Mouse (Mus musculus): ENCODE results near the gene Rhox3e.
"Not testable (repeated sequence)": the region's sequence is repeated elsewhere in the genome, so short reads cannot be mapped to it uniquely, and the experiment has no call there.

Gene Rhox3e

GRCm38 (mm10) chrX:37541719-37542118, at the start of gene Rhox3e:
TSS of gene Rhox3e (plus strand) at chrX:37542019.
- DNase-seq (ENCODE audit: low read depth): not testable (repeated sequence)

GRCm38 (mm10) chrX:37514059-37514458, 27.8 kb upstream of the Rhox3e start, which contains the start of gene Rhox4d:
TSS of gene Rhox4d (plus strand) at chrX:37514359.
- not testable (repeated sequence) for DNase-seq (ENCODE audit: low read depth)

GRCm38 (mm10) chrX:37530152-37530551, 11.7 kb upstream of the Rhox3e start, which contains the start of gene Rhox2e:
TSS of gene Rhox2e (plus strand) at chrX:37530452.
- DNase-seq (ENCODE audit: low read depth): not testable (repeated sequence)

GRCm38 (mm10) chrX:37557112-37557511, 15.3 kb downstream of the Rhox3e start, which contains the start of gene Rhox4e:
TSS of gene Rhox4e (plus strand) at chrX:37557412.
- DNase-seq (ENCODE audit: low read depth): not testable (repeated sequence)

- DNase-seq (ENCODE audit: low read depth): not testable (repeated sequence)
These were observed 29.3 kb downstream of the Rhox3e start, which contains the start of gene Rhox2f for GRCm38 (mm10) chrX:37571105-37571504. TSS of gene Rhox2f (plus strand) at chrX:37571405.

- peak; percentile 6 for DNase-seq (ENCODE audit: low read depth)
These were observed 30.8 kb downstream of the Rhox3e start for GRCm38 (mm10) chrX:37572638-37573037.

- not testable (repeated sequence) for DNase-seq (ENCODE audit: low read depth)
These were observed 38.9 kb downstream of the Rhox3e start, which contains the start of gene Rhox3f for GRCm38 (mm10) chrX:37580692-37581091. TSS of gene Rhox3f (plus strand) at chrX:37580992.
